ENCODE assay signal across 11 mouse cellular contexts in the genomic region with DNA sequence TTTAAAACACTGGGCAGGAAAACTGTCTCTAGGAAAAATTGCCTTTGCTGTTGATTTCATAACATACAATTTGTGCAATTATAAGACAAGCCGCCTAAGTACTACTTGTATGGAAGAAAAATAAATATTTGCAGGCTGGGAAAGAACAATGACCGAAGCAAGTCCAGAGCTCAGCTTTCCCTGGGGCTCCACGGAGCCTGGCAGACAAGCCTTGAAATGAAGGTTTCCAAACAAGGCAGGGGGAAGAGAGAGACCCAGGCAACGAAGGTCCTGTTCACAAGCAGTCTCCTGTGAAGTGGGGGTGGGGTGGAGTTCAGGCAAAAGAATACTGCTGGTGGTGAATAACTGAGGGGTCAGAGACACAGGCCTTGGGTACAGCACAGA. TPM values are rescaled to one million over a fixed set of nuclear protein-coding genes. Genes with fewer than 3 reads are reported as not detected.
DNase-seq lines count a peak whose midpoint lies in the region; ATAC-seq lines count a peak whose summit lies in the region.
"Had no signal": no experiment of that assay in that cellular context is flagged by ENCODE, and none has a peak within 500 bp of the region (broad histone marks: within the 10 kb centered on the region; RNA-seq: fewer than 3 reads in every experiment).

No protein-coding gene starts in this region.

- H3K4me3 ChIP-seq in midbrain, embryonic 11.5 days (ENCODE audit: low read depth, low read length) = no peak overlapping the region
- no peak overlapping the region for H3K4me3 ChIP-seq in midbrain, embryonic 16.5 days (ENCODE audit: low read depth, low read length)
- H3K4me3 ChIP-seq in embryonic facial prominence, embryonic 13.5 days = no peak overlapping the region
- H3K4me3 ChIP-seq in limb, embryonic 10.5 days = no peak overlapping the region
- H3K4me3 ChIP-seq in stomach, embryonic 15.5 days (replicated peaks) = no peak overlapping the region
- H3K4me3 ChIP-seq: limb, embryonic 12.5 days had no signal

- no peaks in the 10 kb centered on the region for H3K27me3 ChIP-seq in midbrain, embryonic 11.5 days (ENCODE audit: control insufficient read depth, insufficient read depth, low read length)
- H3K27me3 ChIP-seq in midbrain, embryonic 16.5 days (ENCODE audit: control insufficient read depth, insufficient read depth, low read depth, low read length) = no peaks in the 10 kb centered on the region
- H3K27me3 ChIP-seq in embryonic facial prominence, embryonic 13.5 days = no peaks in the 10 kb centered on the region
- no peaks in the 10 kb centered on the region for H3K27me3 ChIP-seq in limb, embryonic 10.5 days (ENCODE audit: low read depth, poor library complexity, severe bottlenecking)
- H3K27me3 ChIP-seq in stomach, embryonic 15.5 days (replicated peaks) = no peaks in the 10 kb centered on the region
- H3K27me3 ChIP-seq: limb, embryonic 12.5 days had no signal

- no peaks in the 10 kb centered on the region for H3K36me3 ChIP-seq in midbrain, embryonic 11.5 days (ENCODE audit: control insufficient read depth, insufficient read depth, low read length)
- no peaks in the 10 kb centered on the region for H3K36me3 ChIP-seq in midbrain, embryonic 16.5 days (ENCODE audit: control insufficient read depth, insufficient read depth, low read length)
- H3K36me3 ChIP-seq in embryonic facial prominence, embryonic 13.5 days = no peaks in the 10 kb centered on the region
- H3K36me3 ChIP-seq in limb, embryonic 10.5 days = no peaks in the 10 kb centered on the region
- no peaks in the 10 kb centered on the region for H3K36me3 ChIP-seq in stomach, embryonic 15.5 days
- H3K36me3 ChIP-seq: limb, embryonic 12.5 days had no signal

- no peak overlapping the region for H3K9ac ChIP-seq in midbrain, embryonic 11.5 days (ENCODE audit: low read length)
- no peak overlapping the region for H3K9ac ChIP-seq in midbrain, embryonic 16.5 days (ENCODE audit: low read depth, low read length)
- no peak overlapping the region for H3K9ac ChIP-seq in embryonic facial prominence, embryonic 13.5 days
- no peak overlapping the region for H3K9ac ChIP-seq in stomach, embryonic 15.5 days
- H3K9ac ChIP-seq: limb, embryonic 12.5 days had no signal

- H3K27ac ChIP-seq in midbrain, embryonic 11.5 days (ENCODE audit: low read depth, low read length) = peak overlapping the region; percentile 37; the same call in 1 of the 2 replicates
- no peak overlapping the region for H3K27ac ChIP-seq in midbrain, embryonic 16.5 days (ENCODE audit: low read length)
- H3K27ac ChIP-seq in embryonic facial prominence, embryonic 13.5 days = peak overlapping the region; percentile 4; the same call in 1 of the 2 replicates
- peak overlapping the region; percentile 54; the same call in 1 of the 2 replicates for H3K27ac ChIP-seq in limb, embryonic 10.5 days
- H3K27ac ChIP-seq in stomach, embryonic 15.5 days = peak overlapping the region; percentile 40; the same call in 1 of the 2 replicates
- H3K27ac ChIP-seq: limb, embryonic 12.5 days had no signal

- WGBS in midbrain, embryonic 11.5 days = 26% methylated on average over 4 of the region's 4 CpGs
- WGBS in midbrain, embryonic 16.5 days = 27% methylated on average over 4 of the region's 4 CpGs
- 30% methylated on average over 4 of the region's 4 CpGs for WGBS in embryonic facial prominence, embryonic 13.5 days
- WGBS in limb, embryonic 10.5 days = 55% methylated on average over 4 of the region's 4 CpGs
- WGBS in stomach, embryonic 15.5 days = 22% methylated on average over 4 of the region's 4 CpGs

- H3K9me3 ChIP-seq in midbrain, embryonic 11.5 days (ENCODE audit: control insufficient read depth, low read length) = no peaks in the 10 kb centered on the region
- H3K9me3 ChIP-seq in midbrain, embryonic 16.5 days (replicated peaks; ENCODE audit: control insufficient read depth, low read length, poor library complexity, severe bottlenecking) = no peaks in the 10 kb centered on the region
- H3K9me3 ChIP-seq in embryonic facial prominence, embryonic 13.5 days = no peaks in the 10 kb centered on the region
- no peaks in the 10 kb centered on the region for H3K9me3 ChIP-seq in limb, embryonic 10.5 days (replicated peaks)
- no peaks in the 10 kb centered on the region for H3K9me3 ChIP-seq in stomach, embryonic 15.5 days
- H3K9me3 ChIP-seq: limb, embryonic 12.5 days had no signal

- H3K4me1 ChIP-seq in midbrain, embryonic 11.5 days (ENCODE audit: control insufficient read depth, insufficient read depth, low read length) = peaks cover 6% of the 10 kb centered on the region; the same call in 1 of the 2 replicates
- H3K4me1 ChIP-seq in midbrain, embryonic 16.5 days (ENCODE audit: control insufficient read depth, insufficient read depth, low read length) = peaks cover 2% of the 10 kb centered on the region; the same call in 1 of the 2 replicates
- 0 out of 2 replicates have a peak, but pooled peaks cover 8% of the 10 kb centered on the region for H3K4me1 ChIP-seq in embryonic facial prominence, embryonic 13.5 days
- H3K4me1 ChIP-seq in limb, embryonic 10.5 days = peaks cover 13% of the 10 kb centered on the region
- H3K4me1 ChIP-seq in stomach, embryonic 15.5 days = peaks cover 10% of the 10 kb centered on the region; the same call in 1 of the 2 replicates

- peak; percentile 86 for ATAC-seq in midbrain, embryonic 11.5 days (ENCODE audit: low FRiP score)
- ATAC-seq in midbrain, embryonic 16.5 days = no peak
- ATAC-seq in embryonic facial prominence, embryonic 13.5 days (ENCODE audit: insufficient number of reproducible peaks, insufficient read depth, low FRiP score, low TSS enrichment, low read depth) = no peak
- no peak for ATAC-seq in stomach, embryonic 15.5 days (ENCODE audit: insufficient read depth, low FRiP score, low read depth)

- H3K4me2 ChIP-seq in midbrain, embryonic 11.5 days = no peak overlapping the region
- no peak overlapping the region for H3K4me2 ChIP-seq in midbrain, embryonic 16.5 days (ENCODE audit: low read length)
- H3K4me2 ChIP-seq in embryonic facial prominence, embryonic 13.5 days = no peak overlapping the region
- H3K4me2 ChIP-seq in stomach, embryonic 15.5 days = no peak overlapping the region
- H3K4me2 ChIP-seq: limb, embryonic 12.5 days had no signal

- DNase-seq in midbrain, embryonic 11.5 days (ENCODE audit: low spot score, missing footprints) = peak; percentile 91
- no peak for DNase-seq in limb, embryonic 10.5 days (ENCODE audit: low spot score)
- DNase-seq in cerebellum, adult 9-10 months = no peak
- no peak for DNase-seq in thymus, postnatal 25 days
- DNase-seq: adrenal gland, adult 8-10 months; kidney, postnatal 14 days; thymus, postnatal 4 days had no signal

RNA-seq across cellular contexts. Expression of a gene that starts 13.6 kb away (rescaled TPM):
- polyA plus RNA-seq in midbrain, embryonic 11.5 days (2014; fragmentation: Nextera tagmentation; extraction: Ambion mirVana) = 141 and 148 TPM in 2 replicates
- 59.9 and 61.0 TPM in 2 replicates for polyA plus RNA-seq in midbrain, embryonic 16.5 days (2015; fragmentation: Nextera tagmentation; extraction: Ambion mirVana)
- polyA plus RNA-seq in embryonic facial prominence, embryonic 13.5 days (2015; fragmentation: Nextera tagmentation; extraction: Ambion mirVana) = 84.9 and 85.7 TPM in 2 replicates
- polyA plus RNA-seq in limb, embryonic 10.5 days (2016; fragmentation: Nextera tagmentation; extraction: Ambion mirVana) = 76.0 and 78.7 TPM in 2 replicates
- 61.9 and 63.7 TPM in 2 replicates for polyA plus RNA-seq in stomach, embryonic 15.5 days (2015; fragmentation: Nextera tagmentation; extraction: Ambion mirVana)
